Mouse (Mus musculus) spleen, postnatal 36 days (tissue): Measurements from ENCODE around the gene Olfr92.

Source experiments
- DNase-seq, 2 experiments: peaks; one replicate each; pipeline ENCODE4 v3.0.0; 2022; ENCODE audit warnings: low spot score in 2 of 2, mixed read lengths in 1 of 2

Olfr92 gene

DNA sequence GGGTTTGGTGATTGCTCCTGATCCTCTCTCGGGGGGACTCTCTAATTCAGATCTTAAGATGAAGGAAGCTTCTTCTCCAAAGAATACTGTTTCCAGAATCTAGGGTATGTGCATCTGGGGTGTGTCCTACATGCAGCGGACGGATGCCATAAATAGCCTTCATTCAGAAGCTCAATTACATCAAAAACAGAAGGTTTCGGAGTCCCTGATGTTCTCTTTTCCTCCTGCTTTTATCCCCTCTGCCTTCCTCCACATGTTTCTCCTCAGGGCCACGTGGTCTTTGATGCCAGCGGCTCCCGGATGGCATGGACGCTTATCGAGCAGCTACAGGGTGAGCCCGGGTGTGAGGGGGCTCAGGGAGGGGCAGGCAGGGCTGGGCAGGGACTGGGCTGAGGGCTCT lies 56.8 kb downstream of the Olfr92 start:
- no peak for DNase-seq

DNA sequence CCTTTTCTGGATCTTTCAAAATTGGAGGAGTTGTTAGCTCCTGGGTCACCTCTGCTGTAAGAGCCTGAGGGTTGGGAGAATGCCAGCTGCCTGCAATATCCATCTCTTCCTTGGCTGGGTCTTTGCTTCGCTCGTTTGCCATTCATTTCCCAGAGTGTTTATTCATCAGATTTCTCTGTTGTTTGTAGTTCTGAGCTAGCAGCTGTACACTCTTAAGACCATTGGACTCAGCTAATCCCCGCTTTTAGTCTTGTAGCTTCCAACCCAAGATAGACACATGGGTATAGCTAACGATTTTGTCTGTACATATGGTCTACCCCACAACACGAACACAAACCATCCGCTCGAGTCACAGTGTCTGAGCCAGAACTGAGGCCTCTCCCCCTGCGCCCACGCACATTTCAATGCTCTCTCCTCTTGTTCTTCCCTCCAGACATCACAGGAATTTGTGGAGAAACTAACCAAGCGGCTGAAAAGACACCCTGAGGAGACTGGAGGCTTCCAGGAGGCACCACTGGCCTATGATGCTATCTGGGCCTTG lies 57.7 kb downstream of the Olfr92 start:
- no peak for DNase-seq

GRCm38 (mm10) chr17:37061435-37061834 lies 58.5 kb downstream of the Olfr92 start:
- DNase-seq, result no peak
